Mouse (Mus musculus) skeletal muscle tissue, postnatal 0 days (tissue): ENCODE data around the gene Apold1. TPM values are rescaled to one million over a fixed set of nuclear protein-coding genes. Genes with fewer than 3 reads are reported as not detected.

Source experiments
- polyA plus RNA-seq: library from polyadenylated mRNA; unstranded; fragments of >200 nt; fragmentation: Nextera tagmentation; extraction: Ambion mirVana; gene quantifications from 2 replicates; pipeline ENCODE4 v1.2.1, GENCODE M21; 2015

The Apold1 gene
- 2.7 and 3.5 TPM in 2 replicates for polyA plus RNA-seq

GRCm38 (mm10) chr6:134981231-134982062, at the start of gene Apold1:
Apold1 (plus strand) TSS chr6:134981718.

DNA sequence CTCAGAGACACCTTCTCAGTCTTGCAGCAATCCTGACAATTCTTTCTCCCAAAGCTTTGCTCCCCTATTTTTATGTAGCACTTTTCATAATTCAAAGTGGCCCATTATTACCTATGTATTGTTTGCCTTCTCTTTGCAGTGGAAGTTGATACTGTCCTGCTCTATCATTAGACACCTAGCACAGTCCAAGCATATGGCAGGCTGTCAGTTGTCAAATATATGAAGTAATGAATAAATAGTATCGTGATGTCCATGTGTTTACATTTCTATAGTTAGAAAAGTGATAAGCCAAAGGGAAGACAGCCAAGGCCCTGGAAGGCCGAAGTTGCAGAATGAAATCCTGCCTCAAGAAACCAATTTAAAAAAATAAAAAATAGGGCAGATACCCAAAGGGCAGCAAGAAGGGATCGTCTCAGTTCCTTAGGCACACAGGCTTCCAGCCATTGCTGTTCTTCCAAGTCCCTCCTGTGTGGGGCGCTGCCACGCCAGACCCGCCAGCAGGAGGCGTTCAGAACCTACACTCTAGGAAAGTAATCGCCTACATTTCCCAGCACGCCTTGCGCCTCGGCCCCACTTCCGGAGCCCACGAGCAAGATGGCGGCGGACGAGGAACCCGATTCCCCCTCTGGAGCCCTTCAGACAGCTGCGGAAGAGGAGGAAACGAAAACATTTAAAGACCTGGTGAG, 29.7 kb downstream of the Apold1 start, which contains the start of gene Ddx47:
Gene Ddx47 (plus strand): TSS at position 565 of the 686 bp plus-strand sequence.

Other genes with a start within 250 kb of the Apold1 start
- gene Dusp16, start 189.1 kb upstream of the Apold1 start, polyA plus RNA-seq = 8.0 and 9.3 TPM in 2 replicates
- gene Crebl2, start 151.6 kb upstream of the Apold1 start, polyA plus RNA-seq = 2.1 and 2.4 TPM in 2 replicates
- gene Gpr19, start 83.1 kb upstream of the Apold1 start, polyA plus RNA-seq = 4.9 and 6.6 TPM in 2 replicates
- gene Cdkn1b, start 61.3 kb upstream of the Apold1 start, polyA plus RNA-seq = 15.7 and 17.1 TPM in 2 replicates
- 48.2 and 50.9 TPM in 2 replicates for gene Ddx47, start 29.9 kb downstream of the Apold1 start, polyA plus RNA-seq
- 0.73 and 1.1 TPM in 2 replicates for gene Gprc5a, start 83.9 kb downstream of the Apold1 start, polyA plus RNA-seq
- gene Gprc5d, start 136.6 kb downstream of the Apold1 start, polyA plus RNA-seq = not detected in 2 replicates
- gene Fam234b, start 216.3 kb downstream of the Apold1 start, polyA plus RNA-seq = 5.4 TPM in 2 replicates
- 10.6 and 23.7 TPM in 2 replicates for gene Hebp1, start 216.3 kb downstream of the Apold1 start, polyA plus RNA-seq